Mouse (Mus musculus): ENCODE measurements around the gene Prr19. TPM values are rescaled to one million over a fixed set of nuclear protein-coding genes. Genes with fewer than 3 reads are reported as not detected.

Prr19 gene
- polyA plus RNA-seq, 1 experiment from 2014 or later: 0.69 TPM

DNA sequence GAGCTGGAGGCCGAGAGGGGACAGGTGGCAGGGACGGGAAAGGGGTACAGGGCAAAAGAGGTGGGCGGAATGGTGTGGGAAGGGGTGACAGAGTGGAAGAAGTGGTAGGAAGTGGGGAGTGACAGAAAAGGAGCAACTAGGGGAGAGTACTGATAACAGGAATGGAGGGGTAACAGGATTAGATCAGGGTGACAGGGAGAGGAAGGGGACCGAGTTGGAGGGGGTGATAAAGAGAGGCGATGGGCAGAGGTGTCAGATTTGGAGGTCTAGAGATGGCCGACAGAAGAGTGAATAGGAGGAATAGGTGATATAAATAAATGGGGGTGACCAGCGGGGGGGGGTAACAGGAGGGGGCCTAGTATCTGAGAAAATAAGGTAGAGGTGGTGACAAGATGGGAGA lies 32.6 kb upstream of the Prr19 start:
- H3K4me2 ChIP-seq (replicated peaks; ENCODE audit: low read depth, low read length): peak overlapping the region; percentile 77
- peaks cover 28% of the 10 kb centered on the region for H3K36me3 ChIP-seq (ENCODE audit: control insufficient read depth, insufficient read depth, low read length)
- no peaks in the 10 kb centered on the region for H3K9me3 ChIP-seq (ENCODE audit: control insufficient read depth, low read length)
- H3K9ac ChIP-seq (ENCODE audit: low read depth, low read length): peak overlapping the region; percentile 80
- no peak for ATAC-seq (ENCODE audit: low FRiP score, low TSS enrichment)
- H3K27ac ChIP-seq (ENCODE audit: low read depth, low read length): peak overlapping the region; percentile 71; the same call in 1 of the 2 replicates
- peaks cover 25% of the 10 kb centered on the region for H3K4me1 ChIP-seq (ENCODE audit: control insufficient read depth, insufficient read depth, low read length)
- H3K4me3 ChIP-seq (ENCODE audit: low read length): peak overlapping the region; percentile 82
- H3K27me3 ChIP-seq (ENCODE audit: control insufficient read depth, insufficient read depth, low read length): no peaks in the 10 kb centered on the region
- 4% methylated on average over 7 of the region's 7 CpGs for WGBS

DNA sequence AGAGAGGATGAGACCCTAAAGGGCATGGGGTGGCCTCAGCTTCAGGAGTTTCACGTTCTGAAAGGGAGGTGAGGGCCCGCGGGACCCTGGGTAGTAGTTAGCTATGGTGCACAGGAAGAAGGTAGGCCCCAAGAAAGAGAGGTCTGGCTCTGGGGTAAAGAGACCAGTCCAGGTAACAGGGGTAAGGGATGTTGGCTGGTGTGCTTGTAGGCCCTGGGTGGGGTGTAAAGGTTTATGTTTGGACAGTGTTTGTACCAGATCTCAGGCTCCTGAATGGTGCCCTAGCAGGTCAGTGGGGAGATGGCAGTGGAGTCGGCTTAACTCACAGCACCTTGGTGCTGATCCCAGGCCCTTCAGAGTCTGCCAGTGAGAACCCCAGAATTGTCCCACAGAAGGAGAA lies 32.2 kb upstream of the Prr19 start:
- no peak for ATAC-seq (ENCODE audit: low FRiP score, low TSS enrichment)
- Histone ChIP-seq H3K27me3 (ENCODE audit: control insufficient read depth, insufficient read depth, low read length) (no peaks in the 10 kb centered on the region), H3K9ac (ENCODE audit: low read depth, low read length) (peak overlapping the region; percentile 80; the same call in 1 of the 2 replicates), H3K4me3 (ENCODE audit: low read length) (peak overlapping the region; percentile 82), H3K4me2 (replicated peaks; ENCODE audit: low read depth, low read length) (peak overlapping the region; percentile 77), H3K36me3 (ENCODE audit: control insufficient read depth, insufficient read depth, low read length) (peaks cover 29% of the 10 kb centered on the region), H3K4me1 (ENCODE audit: control insufficient read depth, insufficient read depth, low read length) (peaks cover 25% of the 10 kb centered on the region), H3K9me3 (ENCODE audit: control insufficient read depth, low read length) (no peaks in the 10 kb centered on the region), H3K27ac (ENCODE audit: low read depth, low read length) (peak overlapping the region; percentile 48; the same call in 1 of the 2 replicates)
- 36% methylated on average over 4 of the region's 4 CpGs for WGBS

DNA sequence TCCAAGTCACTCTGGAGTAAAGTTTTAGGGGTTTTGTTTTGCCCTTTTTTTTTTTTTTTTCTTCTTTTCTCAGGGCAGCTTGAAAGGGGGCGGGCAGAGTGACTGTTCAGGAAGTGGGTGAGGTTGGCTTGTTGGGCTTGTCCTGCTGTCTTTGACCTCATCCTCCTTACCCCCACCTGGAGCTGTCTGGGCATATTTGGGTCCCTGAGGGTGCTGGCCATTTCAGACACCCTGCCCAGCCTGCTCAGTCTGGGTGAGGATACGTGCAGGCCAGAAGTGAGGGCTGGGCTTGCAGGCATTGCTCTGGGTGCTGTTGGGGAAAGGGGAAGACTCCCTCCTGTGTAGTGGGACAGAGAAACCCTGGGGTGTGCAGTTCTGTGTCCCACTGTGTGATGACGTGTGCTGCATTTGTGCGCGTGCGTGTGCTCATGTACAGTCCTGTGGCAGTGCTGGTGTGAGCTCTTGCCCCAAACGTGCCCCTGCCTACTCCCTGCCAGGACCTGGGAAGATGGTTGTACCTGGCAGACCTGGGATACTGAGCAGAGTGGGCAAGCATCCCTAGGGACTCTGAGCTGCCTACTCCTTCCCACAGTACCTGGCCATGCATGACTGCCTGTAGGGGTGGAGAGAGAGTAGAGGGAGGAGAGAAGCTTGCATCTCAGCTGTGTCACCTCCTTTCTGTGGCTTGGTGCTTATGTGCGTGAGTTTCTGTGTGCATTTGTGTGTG lies 31.5 kb upstream of the Prr19 start:
- peak overlapping the region; percentile 48; the same call in 1 of the 2 replicates for H3K27ac ChIP-seq (ENCODE audit: low read depth, low read length)
- H3K36me3 ChIP-seq (ENCODE audit: control insufficient read depth, insufficient read depth, low read length): peaks cover 29% of the 10 kb centered on the region
- peak overlapping the region; percentile 77 for H3K4me2 ChIP-seq (replicated peaks; ENCODE audit: low read depth, low read length)
- 75% methylated on average over 8 of the region's 8 CpGs for WGBS
- H3K4me3 ChIP-seq (ENCODE audit: low read length): peak overlapping the region; percentile 82; the same call in 1 of the 2 replicates
- no peak for ATAC-seq (ENCODE audit: low FRiP score, low TSS enrichment)
- no peaks in the 10 kb centered on the region for H3K27me3 ChIP-seq (ENCODE audit: control insufficient read depth, insufficient read depth, low read length)
- H3K4me1 ChIP-seq (ENCODE audit: control insufficient read depth, insufficient read depth, low read length): peaks cover 25% of the 10 kb centered on the region
- H3K9ac ChIP-seq (ENCODE audit: low read depth, low read length): peak overlapping the region; percentile 80
- no peaks in the 10 kb centered on the region for H3K9me3 ChIP-seq (ENCODE audit: control insufficient read depth, low read length)

DNA sequence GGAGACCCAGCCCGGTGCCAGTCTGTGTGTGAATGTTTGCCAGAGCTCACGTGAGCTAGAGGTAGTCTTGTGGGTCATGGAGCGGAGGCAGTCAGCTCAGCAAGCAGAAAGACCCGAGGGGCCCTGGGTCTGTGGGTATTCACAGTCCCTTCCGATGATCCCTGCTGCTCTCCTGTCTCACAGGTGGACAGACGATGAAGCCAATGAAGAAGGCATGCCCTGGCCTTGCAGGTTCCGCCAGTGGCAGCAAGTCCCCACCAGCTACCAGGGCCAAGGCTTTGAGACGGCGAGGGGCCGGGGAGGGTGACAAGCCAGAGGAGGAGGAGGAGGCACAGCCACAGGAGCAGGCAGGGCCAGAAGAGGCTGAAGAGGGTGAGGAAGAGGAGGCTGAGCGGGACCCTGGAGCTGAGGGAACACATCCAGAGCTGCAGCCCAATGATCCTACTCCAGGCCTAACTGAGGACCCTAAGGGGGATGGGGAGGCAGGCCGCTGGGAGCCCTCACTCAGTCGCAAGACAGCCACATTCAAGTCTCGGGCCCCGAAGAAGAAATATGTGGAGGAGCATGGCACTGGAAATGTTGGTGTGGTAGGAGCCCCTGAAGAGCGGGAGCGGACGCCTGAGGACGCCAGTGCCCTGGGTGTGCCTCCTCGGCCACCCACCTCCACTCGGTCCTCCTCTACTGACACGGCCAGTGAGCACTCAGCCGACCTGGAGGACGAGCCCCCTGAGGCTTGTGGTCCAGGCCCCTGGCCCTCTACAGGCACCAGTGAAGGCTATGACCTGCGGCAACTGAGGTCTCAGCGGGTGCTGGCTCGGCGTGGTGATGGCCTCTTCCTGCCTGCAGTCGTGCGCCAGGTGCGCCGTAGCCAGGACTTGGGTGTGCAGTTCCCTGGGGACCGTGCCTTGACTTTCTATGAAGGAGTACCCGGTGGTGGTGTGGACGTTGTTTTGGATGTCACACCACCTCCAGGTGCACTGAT lies 30.3 kb upstream of the Prr19 start:
- Histone ChIP-seq H3K9ac (ENCODE audit: low read depth, low read length) (peak overlapping the region; percentile 80), H3K27ac (ENCODE audit: low read depth, low read length) (no peak overlapping the region), H3K9me3 (ENCODE audit: control insufficient read depth, low read length) (no peaks in the 10 kb centered on the region), H3K36me3 (ENCODE audit: control insufficient read depth, insufficient read depth, low read length) (peaks cover 29% of the 10 kb centered on the region), H3K27me3 (ENCODE audit: control insufficient read depth, insufficient read depth, low read length) (no peaks in the 10 kb centered on the region), H3K4me1 (ENCODE audit: control insufficient read depth, insufficient read depth, low read length) (peaks cover 28% of the 10 kb centered on the region), H3K4me3 (ENCODE audit: low read length) (no peak overlapping the region), H3K4me2 (replicated peaks; ENCODE audit: low read depth, low read length) (no peak overlapping the region)
- no peak for ATAC-seq (ENCODE audit: low FRiP score, low TSS enrichment)
- WGBS: 89% methylated on average over 35 of the region's 35 CpGs

DNA sequence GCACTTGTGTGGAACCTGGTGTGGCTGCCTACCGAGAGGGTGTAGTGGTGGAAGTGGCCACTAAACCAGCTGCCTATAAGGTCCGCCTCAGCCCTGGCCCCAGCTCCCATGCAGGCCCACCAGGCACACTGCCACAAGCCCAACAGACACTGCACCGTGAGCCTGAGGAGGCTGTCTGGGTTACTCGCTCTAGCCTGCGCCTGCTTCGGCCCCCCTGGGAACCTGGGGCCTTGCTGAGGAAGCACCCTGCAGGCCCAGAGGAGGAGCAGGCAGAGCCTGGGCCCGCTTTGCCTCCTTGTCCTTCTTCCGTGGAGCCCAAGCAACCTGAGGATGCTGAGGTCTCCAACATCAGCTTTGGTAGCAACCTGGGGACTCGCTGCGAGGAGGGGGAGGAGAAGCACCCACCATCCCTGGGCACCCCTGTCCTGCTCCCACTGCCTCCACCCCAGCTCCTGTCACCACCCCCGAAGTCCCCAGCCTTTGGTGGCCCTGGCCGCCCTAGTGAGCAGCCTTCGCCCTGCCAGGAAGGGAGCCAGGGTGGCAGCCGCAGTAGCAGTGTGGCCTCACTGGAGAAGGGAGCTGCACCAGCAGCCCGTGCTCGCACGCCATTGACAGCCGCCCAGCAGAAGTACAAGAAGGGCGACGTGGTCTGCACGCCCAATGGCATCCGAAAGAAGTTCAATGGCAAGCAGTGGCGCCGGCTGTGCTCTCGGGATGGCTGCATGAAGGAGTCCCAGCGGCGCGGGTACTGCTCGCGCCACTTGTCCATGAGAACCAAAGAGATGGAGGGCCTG lies 29.4 kb upstream of the Prr19 start:
- no peaks in the 10 kb centered on the region for H3K27me3 ChIP-seq (ENCODE audit: control insufficient read depth, insufficient read depth, low read length)
- H3K4me1 ChIP-seq (ENCODE audit: control insufficient read depth, insufficient read depth, low read length): peaks cover 26% of the 10 kb centered on the region
- no peak overlapping the region for H3K4me2 ChIP-seq (replicated peaks; ENCODE audit: low read depth, low read length)
- no peak for ATAC-seq (ENCODE audit: low FRiP score, low TSS enrichment)
- WGBS: 88% methylated on average over 30 of the region's 30 CpGs
- no peaks in the 10 kb centered on the region for H3K9me3 ChIP-seq (ENCODE audit: control insufficient read depth, low read length)
- no peak overlapping the region for H3K4me3 ChIP-seq (ENCODE audit: low read length)
- H3K36me3 ChIP-seq (ENCODE audit: control insufficient read depth, insufficient read depth, low read length): peaks cover 29% of the 10 kb centered on the region
- H3K9ac ChIP-seq (ENCODE audit: low read depth, low read length): peak overlapping the region; percentile 2; the same call in 1 of the 2 replicates
- no peak overlapping the region for H3K27ac ChIP-seq (ENCODE audit: low read depth, low read length)

DNA sequence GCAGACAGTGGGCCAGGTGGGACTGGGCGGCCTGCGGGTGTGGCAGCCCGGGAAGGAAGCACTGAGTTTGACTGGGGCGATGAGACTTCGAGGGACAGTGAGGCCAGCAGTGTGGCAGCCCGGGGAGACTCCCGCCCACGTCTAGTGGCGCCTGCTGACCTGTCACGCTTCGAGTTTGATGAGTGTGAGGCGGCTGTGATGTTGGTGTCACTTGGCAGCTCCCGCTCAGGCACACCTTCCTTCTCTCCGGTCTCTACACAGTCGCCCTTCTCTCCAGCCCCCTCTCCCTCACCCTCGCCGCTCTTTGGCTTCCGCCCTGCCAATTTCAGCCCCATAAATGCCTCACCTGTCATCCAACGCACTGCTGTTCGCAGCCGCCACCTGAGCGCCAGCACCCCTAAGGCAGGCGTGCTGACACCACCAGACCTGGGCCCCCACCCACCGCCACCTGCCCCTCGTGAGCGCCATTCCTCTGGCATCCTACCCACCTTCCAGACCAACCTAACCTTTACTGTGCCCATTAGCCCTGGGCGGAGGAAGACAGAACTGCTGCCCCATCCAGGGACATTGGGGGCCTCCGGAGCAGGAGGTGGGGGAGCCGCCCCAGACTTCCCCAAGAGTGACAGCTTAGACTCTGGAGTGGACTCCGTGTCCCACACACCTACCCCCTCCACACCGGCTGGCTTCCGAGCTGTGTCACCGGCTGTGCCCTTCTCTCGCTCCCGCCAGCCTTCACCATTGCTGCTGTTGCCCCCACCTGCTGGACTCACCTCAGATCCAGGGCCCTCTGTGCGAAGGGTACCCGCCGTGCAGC lies 28.6 kb upstream of the Prr19 start:
- H3K4me1 ChIP-seq (ENCODE audit: control insufficient read depth, insufficient read depth, low read length): peaks cover 31% of the 10 kb centered on the region
- no peak overlapping the region for H3K4me3 ChIP-seq (ENCODE audit: low read length)
- H3K27ac ChIP-seq (ENCODE audit: low read depth, low read length): no peak overlapping the region
- peaks cover 29% of the 10 kb centered on the region for H3K36me3 ChIP-seq (ENCODE audit: control insufficient read depth, insufficient read depth, low read length)
- no peak overlapping the region for H3K9ac ChIP-seq (ENCODE audit: low read depth, low read length)
- WGBS: 85% methylated on average over 38 of the region's 38 CpGs
- ATAC-seq (ENCODE audit: low FRiP score, low TSS enrichment): no peak
- H3K9me3 ChIP-seq (ENCODE audit: control insufficient read depth, low read length): no peaks in the 10 kb centered on the region
- H3K27me3 ChIP-seq (ENCODE audit: control insufficient read depth, insufficient read depth, low read length): no peaks in the 10 kb centered on the region
- no peak overlapping the region for H3K4me2 ChIP-seq (replicated peaks; ENCODE audit: low read depth, low read length)

DNA sequence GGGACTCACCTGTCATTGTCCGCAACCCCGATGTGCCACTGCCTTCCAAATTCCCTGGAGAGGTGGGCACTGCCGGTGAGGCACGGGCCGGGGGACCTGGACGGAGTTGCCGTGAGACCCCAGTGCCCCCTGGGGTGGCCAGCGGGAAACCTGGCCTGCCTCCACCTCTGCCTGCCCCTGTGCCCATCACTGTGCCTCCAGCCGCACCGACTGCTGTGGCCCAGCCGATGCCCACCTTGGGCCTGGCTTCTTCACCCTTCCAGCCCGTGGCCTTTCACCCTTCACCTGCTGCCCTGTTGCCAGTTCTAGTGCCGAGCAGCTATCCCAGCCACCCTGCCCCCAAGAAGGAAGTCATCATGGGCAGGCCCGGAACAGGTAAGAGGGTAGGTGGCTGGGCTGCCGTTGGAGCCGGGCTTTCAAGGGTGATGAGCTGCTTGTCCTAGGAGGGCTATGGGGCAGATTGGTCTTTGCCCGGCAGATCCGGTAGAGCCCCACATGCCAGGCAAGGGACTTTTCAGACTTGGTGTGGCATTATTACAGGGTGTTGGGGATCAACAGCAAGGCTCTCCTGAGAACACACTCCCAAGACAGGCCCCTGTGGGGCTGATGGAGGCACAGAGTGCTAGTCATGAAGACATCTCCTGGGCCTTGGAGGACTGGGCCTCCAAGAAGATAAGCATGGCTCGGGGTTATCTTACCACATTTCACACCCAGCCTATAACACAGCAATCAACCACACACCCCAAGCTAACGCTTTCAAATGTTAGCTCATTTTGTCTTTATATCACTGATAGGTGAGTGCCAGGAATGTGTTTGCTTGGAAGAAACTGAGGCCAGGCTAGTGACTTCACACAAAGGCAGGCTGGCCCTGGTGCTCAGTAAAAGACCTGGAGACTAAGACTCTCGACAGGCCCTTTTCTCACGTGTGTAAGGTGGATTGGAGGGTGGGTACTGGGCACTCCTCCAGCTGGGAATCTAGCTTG lies 27.7 kb upstream of the Prr19 start:
- peaks cover 35% of the 10 kb centered on the region for H3K4me1 ChIP-seq (ENCODE audit: control insufficient read depth, insufficient read depth, low read length)
- no peak overlapping the region for H3K4me3 ChIP-seq (ENCODE audit: low read length)
- peaks cover 29% of the 10 kb centered on the region for H3K36me3 ChIP-seq (ENCODE audit: control insufficient read depth, insufficient read depth, low read length)
- no peaks in the 10 kb centered on the region for H3K9me3 ChIP-seq (ENCODE audit: control insufficient read depth, low read length)
- H3K9ac ChIP-seq (ENCODE audit: low read depth, low read length): no peak overlapping the region
- H3K4me2 ChIP-seq (replicated peaks; ENCODE audit: low read depth, low read length): no peak overlapping the region
- ATAC-seq (ENCODE audit: low FRiP score, low TSS enrichment): no peak
- no peaks in the 10 kb centered on the region for H3K27me3 ChIP-seq (ENCODE audit: control insufficient read depth, insufficient read depth, low read length)
- WGBS: 91% methylated on average over 22 of the region's 22 CpGs
- no peak overlapping the region for H3K27ac ChIP-seq (ENCODE audit: low read depth, low read length)
